Mouse (Mus musculus) neural tube, embryonic 14.5 days (tissue): ENCODE data around the gene Ppp1r13l. TPM values are rescaled to one million over a fixed set of nuclear protein-coding genes. Genes with fewer than 3 reads are reported as not detected.
A peak's percentile ranks its signal among the peaks of the same experiment; 100 is the strongest.

Experiments
- ATAC-seq: fragments of 200-750 bp; cut with Nextera tagmentation; 2 replicates; pipeline ENCODE4 v1.8.0; 2017; ENCODE audit warnings: low read depth, mild to moderate bottlenecking, moderate TSS enrichment, moderate library complexity
- H3K27ac ChIP-seq: fragments of 300-500 bp; sonication (generic); 2 replicates; pipeline ENCODE4 v1.5.1; 2014; ENCODE audit warnings: low read depth, mild to moderate bottlenecking, control low read depth, low read length, moderate library complexity, mixed read lengths
- H3K27me3 ChIP-seq: fragments of 300-500 bp; sonication (generic); 2 replicates; pipeline ENCODE4 v1.6.1; 2014; ENCODE audit warnings: low read length; ENCODE audit not compliant: control insufficient read depth, insufficient read depth
- H3K36me3 ChIP-seq: fragments of 300-500 bp; sonication (generic); 2 replicates; pipeline ENCODE4 v1.6.1; 2014; ENCODE audit warnings: low read length, mixed read lengths; ENCODE audit not compliant: control insufficient read depth, insufficient read depth
- H3K4me1 ChIP-seq: fragments of 300-500 bp; sonication (generic); 2 replicates; pipeline ENCODE4 v1.6.1; 2014; ENCODE audit warnings: low read length; ENCODE audit not compliant: control insufficient read depth, insufficient read depth
- H3K4me2 ChIP-seq: fragments of 300-500 bp; sonication (generic); 2 replicates; pipeline ENCODE4 v1.6.1; 2014; ENCODE audit warnings: mild to moderate bottlenecking, low read depth, low read length, control low read depth
- H3K4me3 ChIP-seq: fragments of 300-500 bp; sonication (generic); 2 replicates; pipeline ENCODE4 v1.5.1; 2014; ENCODE audit warnings: low read depth, low read length, control low read depth, mixed read lengths
- H3K9ac ChIP-seq: fragments of 300-500 bp; sonication (generic); replicated peaks from 2 replicates; pipeline ENCODE4 v1.6.1; 2014; ENCODE audit warnings: low read depth, mild to moderate bottlenecking, control low read depth, low read length, mixed read lengths
- H3K9me3 ChIP-seq: fragments of 300-500 bp; sonication (generic); 2 replicates; pipeline ENCODE4 v1.6.1; 2016; ENCODE audit warnings: low read length; ENCODE audit not compliant: control insufficient read depth
- WGBS: fragments of 180-500 bp; shearing (Covaris S2); extraction: QIAGEN DNeasy Blood & Tissue Kit; methylation state at CpG from one replicate; pipeline ENCODE4 v1.1.7; 2014; 5-methylcytosine and 5-hydroxymethylcytosine counted together
- polyA plus RNA-seq: library from polyadenylated mRNA; unstranded; fragments of >200 nt; fragmentation: Nextera tagmentation; extraction: Ambion mirVana; gene quantifications from 2 replicates; pipeline ENCODE4 v1.2.1, GENCODE M21; 2014

Gene Ppp1r13l
- polyA plus RNA-seq, 1 experiment from 2014 or later: 1.4 TPM

DNA sequence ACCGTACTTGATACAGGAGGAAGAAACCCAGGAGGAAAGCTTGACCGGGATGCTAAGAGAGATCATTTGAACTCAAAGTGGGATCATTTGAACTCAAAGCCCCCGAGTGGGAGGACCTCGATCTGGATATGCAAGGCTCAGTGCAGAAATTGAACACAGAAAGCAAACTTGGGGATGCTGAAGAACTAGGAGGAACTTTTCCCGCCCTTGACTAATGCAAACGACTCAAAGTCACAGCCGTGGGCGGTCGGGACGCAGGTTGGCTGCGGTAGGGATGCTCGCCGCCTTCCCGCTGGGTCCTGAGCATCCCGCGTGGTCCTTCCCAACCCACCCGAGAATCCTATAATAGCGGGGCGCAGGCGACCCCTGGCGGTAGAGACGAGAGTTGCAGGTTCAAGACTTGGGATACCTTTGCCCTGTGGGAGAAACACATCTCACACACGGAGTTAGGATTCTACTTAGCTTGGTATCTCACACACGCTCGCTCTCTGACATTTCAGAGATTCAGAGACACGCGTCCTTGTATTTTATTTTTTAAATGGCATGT is 17.0 kb upstream of the Ppp1r13l start:
- peak overlapping the region; percentile 91 for H3K4me2 ChIP-seq
- peaks cover 28% of the 10 kb centered on the region; the same call in 1 of the 2 replicates for H3K4me1 ChIP-seq
- no peaks in the 10 kb centered on the region for H3K9me3 ChIP-seq
- peak overlapping the region; percentile 37 for H3K4me3 ChIP-seq
- H3K36me3 ChIP-seq: no peaks in the 10 kb centered on the region
- H3K27me3 ChIP-seq: peaks cover 6% of the 10 kb centered on the region
- under 1% methylated on average over 27 of the region's 27 CpGs for WGBS
- peak; percentile 15; the same call in 1 of the 2 replicates for ATAC-seq
- H3K27ac ChIP-seq: no peak overlapping the region
- H3K9ac ChIP-seq: 0 out of 2 replicates have a peak overlapping the region, but pooled peaks have one; percentile 17

DNA sequence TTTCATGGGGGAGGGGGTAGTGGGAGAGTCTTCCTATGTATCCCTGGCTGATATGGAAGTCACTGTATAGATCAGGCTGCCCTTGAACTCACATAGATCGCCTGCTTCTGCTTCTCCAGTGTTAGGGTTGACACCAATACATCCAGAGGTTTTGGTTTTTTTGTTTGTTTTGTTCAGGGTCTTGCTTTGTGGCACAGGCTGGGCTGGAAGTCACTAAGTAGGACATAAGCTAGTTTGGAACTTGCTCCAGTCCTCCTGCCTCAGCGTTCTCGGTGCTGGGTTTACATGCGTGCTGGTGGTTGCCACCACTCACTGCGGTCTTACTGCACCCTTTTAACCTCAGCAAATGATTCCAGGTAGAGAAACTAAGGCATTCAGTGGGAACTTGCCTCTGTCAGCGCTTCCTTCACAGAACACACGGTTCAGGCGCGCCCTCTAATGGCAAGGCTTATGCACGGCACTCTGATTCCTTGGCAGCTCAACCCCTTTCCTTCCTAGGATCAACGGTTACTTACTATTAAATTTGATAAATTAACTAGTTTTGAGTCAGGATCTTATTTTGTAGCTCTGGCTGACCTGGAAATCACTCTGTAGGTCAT is 16.2 kb upstream of the Ppp1r13l start:
- Histone ChIP-seq H3K27ac (no peak overlapping the region), H3K9me3 (no peaks in the 10 kb centered on the region), H3K4me3 (no peak overlapping the region), H3K9ac (no peak overlapping the region), H3K4me1 (peaks cover 28% of the 10 kb centered on the region; the same call in 1 of the 2 replicates), H3K36me3 (0 out of 2 replicates have a peak, but pooled peaks cover 4% of the 10 kb centered on the region), H3K4me2 (no peak overlapping the region), H3K27me3 (peaks cover 6% of the 10 kb centered on the region)
- ATAC-seq: no peak
- 3% methylated on average over 11 of the region's 11 CpGs for WGBS

DNA sequence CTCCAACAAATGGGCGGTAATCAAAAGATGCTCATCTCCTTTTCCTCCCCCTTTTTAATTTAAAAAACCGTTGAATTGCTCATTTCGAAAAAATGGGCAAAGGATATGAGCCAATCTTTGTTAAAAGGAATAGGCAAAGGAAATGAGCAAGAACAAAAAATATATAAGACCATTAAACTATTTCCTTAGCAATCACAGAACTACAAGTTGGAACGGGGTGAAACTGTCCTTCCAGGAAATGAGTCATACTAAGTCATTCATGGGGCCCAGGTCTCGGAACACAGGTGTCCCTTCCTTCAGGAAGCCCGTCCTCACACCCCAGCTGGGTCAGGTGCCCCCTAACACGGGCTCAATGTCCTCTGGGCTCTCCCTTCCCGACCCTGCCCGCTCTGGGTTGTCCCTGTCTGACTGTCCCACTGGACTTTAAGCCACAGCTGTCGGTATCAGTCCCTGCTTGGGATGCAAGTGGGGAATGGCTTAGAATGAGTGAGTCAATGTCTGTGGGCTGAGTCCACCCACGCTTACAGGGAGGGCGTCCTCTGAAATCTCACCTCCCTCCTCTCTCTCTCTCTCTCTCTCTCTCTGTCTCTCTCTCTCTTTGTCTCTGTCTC is 15.2 kb upstream of the Ppp1r13l start, which contains the start of gene Ercc1:
Gene Ercc1, plus strand, starts transcription at position 542 of the 611 bp plus-strand sequence.
- peak within 1 kb of the TSS; percentile 67 for H3K9ac ChIP-seq
- no peaks in the 10 kb centered on the region for H3K9me3 ChIP-seq
- WGBS: 26% methylated on average over 12 of the region's 12 CpGs
- peak within 1 kb of the TSS; percentile 64 for H3K4me2 ChIP-seq
- ATAC-seq: peak; percentile 0; the same call in 1 of the 2 replicates
- H3K27me3 ChIP-seq: peaks cover 6% of the 10 kb centered on the region
- peak within 1 kb of the TSS; percentile 63 for H3K4me3 ChIP-seq
- H3K36me3 ChIP-seq: peaks cover 4% of the 10 kb centered on the region; the same call in 1 of the 2 replicates
- peaks cover 28% of the 10 kb centered on the region; the same call in 1 of the 2 replicates for H3K4me1 ChIP-seq
- H3K27ac ChIP-seq: peak within 1 kb of the TSS; percentile 87

DNA sequence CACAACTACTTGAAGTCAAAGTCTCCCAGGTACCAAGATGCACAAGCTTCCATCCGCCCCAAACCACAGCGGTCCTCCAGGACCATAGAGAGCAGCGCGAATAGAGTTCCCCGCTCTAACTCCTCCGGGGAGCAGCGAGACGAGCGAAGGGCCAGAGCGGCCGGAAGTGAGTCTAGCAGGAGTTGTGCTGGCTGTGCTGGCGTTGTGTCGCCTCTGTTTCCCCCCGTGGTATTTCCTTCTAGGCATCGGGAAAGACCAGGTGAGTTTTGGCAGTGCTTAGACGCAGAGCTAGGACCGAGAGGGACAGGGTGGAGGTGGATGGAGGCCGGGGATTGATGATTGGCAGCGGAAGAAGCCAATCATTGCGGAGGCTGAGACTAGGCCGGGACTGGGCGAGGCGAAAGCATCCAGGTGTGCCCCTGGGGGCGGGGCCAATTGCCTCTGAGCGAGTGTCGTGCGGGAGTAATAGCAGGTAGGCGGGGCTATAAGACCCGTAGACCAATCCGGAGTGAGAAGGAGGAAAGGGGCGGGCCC is 14.5 kb upstream of the Ppp1r13l start:
- peak; percentile 94 for ATAC-seq
- Histone ChIP-seq H3K27me3 (peaks cover 6% of the 10 kb centered on the region), H3K9me3 (no peaks in the 10 kb centered on the region), H3K9ac (peak overlapping the region; percentile 67), H3K4me2 (peak overlapping the region; percentile 64), H3K4me3 (peak overlapping the region; percentile 63), H3K4me1 (peaks cover 28% of the 10 kb centered on the region; the same call in 1 of the 2 replicates), H3K27ac (peak overlapping the region; percentile 87), H3K36me3 (peaks cover 6% of the 10 kb centered on the region; the same call in 1 of the 2 replicates)
- under 1% methylated on average over 31 of the region's 31 CpGs for WGBS

DNA sequence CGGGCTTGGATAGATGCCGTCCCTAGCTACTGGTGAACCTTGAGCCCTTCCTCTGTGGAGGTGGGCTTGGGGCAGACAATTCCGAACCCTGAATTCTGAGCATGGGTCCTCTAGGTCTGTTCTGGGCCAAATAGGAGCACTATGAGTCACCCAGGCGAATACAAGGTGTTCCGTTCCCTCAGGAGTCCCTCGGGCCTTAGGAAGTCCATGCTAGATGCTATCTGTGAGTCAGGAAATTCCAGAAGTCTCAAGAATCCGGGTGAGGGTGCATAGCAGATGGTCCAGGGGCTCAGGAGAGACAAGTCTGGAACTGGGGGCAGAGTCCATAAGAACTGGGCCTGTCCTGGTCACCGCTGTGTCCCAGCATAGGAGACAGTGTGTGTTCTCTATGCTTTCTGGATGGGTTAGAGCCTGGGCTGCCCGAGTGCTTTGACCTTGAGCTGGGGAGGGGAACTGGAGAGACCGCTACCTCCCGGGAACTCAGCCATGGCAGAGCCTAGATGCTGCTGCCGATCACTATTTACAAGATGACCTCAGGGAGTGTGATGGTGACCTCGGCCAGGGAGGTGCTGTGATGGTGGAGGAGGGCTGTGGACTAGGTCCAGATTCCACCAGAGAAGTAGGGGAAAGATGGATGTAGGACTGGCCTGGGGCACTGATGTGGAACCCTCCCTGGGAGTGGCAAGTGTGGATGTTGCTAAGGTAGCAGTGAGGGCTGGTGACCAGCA is 10.2 kb upstream of the Ppp1r13l start:
- Histone ChIP-seq H3K9me3 (no peaks in the 10 kb centered on the region), H3K4me1 (peaks cover 14% of the 10 kb centered on the region; the same call in 1 of the 2 replicates), H3K36me3 (peaks cover 30% of the 10 kb centered on the region), H3K4me2 (no peak overlapping the region), H3K27ac (no peak overlapping the region), H3K27me3 (no peaks in the 10 kb centered on the region), H3K4me3 (no peak overlapping the region), H3K9ac (no peak overlapping the region)
- 90% methylated on average over 13 of the region's 13 CpGs for WGBS
- no peak for ATAC-seq

DNA sequence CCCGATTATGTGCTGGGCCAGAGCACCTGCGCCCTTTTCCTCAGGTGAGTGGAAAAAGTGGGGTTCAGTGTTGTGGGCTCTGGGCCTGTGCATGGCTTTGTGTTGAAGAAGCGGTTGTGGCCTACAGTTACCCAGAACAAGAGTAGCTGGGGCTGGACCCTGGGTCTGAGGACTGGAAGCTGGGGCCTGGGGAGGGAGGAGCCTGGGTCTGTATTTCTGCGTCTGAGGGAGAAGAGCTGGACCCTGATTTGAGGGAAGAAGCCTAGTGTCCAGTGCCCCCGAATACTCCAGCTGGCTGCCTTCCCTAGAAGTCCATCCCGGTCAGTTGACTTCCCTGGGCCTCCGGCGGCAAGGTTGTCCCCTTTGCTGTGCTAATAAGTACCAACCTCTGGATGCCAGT is 9.3 kb upstream of the Ppp1r13l start:
- Histone ChIP-seq H3K9ac (no peak overlapping the region), H3K9me3 (no peaks in the 10 kb centered on the region), H3K27me3 (no peaks in the 10 kb centered on the region), H3K27ac (no peak overlapping the region), H3K4me1 (peaks cover 12% of the 10 kb centered on the region; the same call in 1 of the 2 replicates), H3K4me2 (no peak overlapping the region), H3K4me3 (no peak overlapping the region), H3K36me3 (peaks cover 37% of the 10 kb centered on the region)
- no peak for ATAC-seq
- 98% methylated on average over 8 of the region's 8 CpGs for WGBS

DNA sequence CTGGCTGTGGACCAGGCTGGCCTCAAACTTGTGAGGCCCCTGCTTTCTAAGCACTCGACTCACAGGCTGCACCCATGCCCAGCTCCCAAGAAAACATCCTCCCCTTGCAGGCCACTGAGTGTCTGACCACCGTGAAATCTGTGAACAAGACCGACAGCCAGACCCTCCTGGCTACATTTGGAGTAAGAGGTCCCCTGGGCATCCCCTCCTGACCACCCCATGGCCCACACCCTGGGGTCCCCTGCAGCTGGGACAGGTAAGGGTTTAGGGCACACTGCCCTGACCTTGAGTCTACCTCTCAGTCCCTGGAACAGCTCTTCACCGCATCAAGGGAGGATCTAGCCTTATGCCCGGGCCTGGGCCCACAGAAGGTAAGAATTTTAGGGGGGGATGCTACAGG is 4.6 kb upstream of the Ppp1r13l start:
- H3K9ac ChIP-seq: no peak overlapping the region
- no peak overlapping the region for H3K4me3 ChIP-seq
- no peak for ATAC-seq
- no peaks in the 10 kb centered on the region for H3K27me3 ChIP-seq
- no peaks in the 10 kb centered on the region for H3K9me3 ChIP-seq
- WGBS: 90% methylated on average over 5 of the region's 5 CpGs
- H3K4me2 ChIP-seq: no peak overlapping the region
- H3K27ac ChIP-seq: no peak overlapping the region
- H3K4me1 ChIP-seq: peaks cover 10% of the 10 kb centered on the region
- H3K36me3 ChIP-seq: peaks cover 47% of the 10 kb centered on the region

DNA sequence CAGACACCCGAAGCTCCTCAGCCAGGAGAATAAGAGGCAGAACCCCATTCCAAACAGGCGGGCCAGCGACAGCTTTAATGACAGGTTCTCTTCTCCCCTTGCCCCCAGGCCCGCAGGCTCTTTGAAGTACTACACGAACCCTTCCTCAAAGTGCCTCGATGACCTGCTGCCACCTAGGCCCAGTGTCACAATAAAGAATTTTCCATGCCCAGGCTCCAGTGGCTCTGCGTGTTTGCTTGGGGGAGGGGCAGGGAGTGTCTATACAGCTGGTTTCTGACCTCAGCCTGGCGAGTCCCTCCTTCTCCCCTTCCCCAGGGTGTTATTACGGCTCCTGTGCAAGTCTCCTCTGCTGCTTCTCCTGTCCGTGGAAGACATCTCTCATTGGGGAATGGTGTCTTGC is 3.2 kb upstream of the Ppp1r13l start:
- Histone ChIP-seq H3K4me1 (peaks cover 12% of the 10 kb centered on the region), H3K27ac (no peak overlapping the region), H3K27me3 (no peaks in the 10 kb centered on the region), H3K4me3 (no peak overlapping the region), H3K9ac (no peak overlapping the region), H3K9me3 (no peaks in the 10 kb centered on the region), H3K4me2 (no peak overlapping the region), H3K36me3 (peaks cover 38% of the 10 kb centered on the region)
- no peak for ATAC-seq
- 70% methylated on average over 10 of the region's 10 CpGs for WGBS
